Mouse (Mus musculus) stomach, embryonic 15.5 days (tissue): ENCODE data around the gene Rpl14. TPM values are rescaled to one million over a fixed set of nuclear protein-coding genes. Genes with fewer than 3 reads are reported as not detected.
A peak's percentile ranks its signal among the peaks of the same experiment; 100 is the strongest.

ENCODE experiments used
- ATAC-seq: fragments of 200-750 bp; cut with Nextera tagmentation; 2 replicates; pipeline ENCODE4 v1.8.0; 2017; ENCODE audit warnings: low read depth, moderate number of reproducible peaks, moderate TSS enrichment; ENCODE audit not compliant: insufficient read depth, low FRiP score
- H3K27ac ChIP-seq: fragments of 300-500 bp; sonication (generic); 2 replicates; pipeline ENCODE4 v1.5.1; 2015; ENCODE audit warnings: mild to moderate bottlenecking, inconsistent platforms
- H3K27me3 ChIP-seq: fragments of 300-500 bp; sonication (generic); replicated peaks from 2 replicates; pipeline ENCODE4 v1.6.1; 2015; ENCODE audit warnings: inconsistent platforms
- H3K36me3 ChIP-seq: fragments of 300-500 bp; sonication (generic); 2 replicates; pipeline ENCODE4 v1.6.1; 2015; ENCODE audit warnings: inconsistent platforms
- H3K4me1 ChIP-seq: fragments of 300-500 bp; sonication (generic); 2 replicates; pipeline ENCODE4 v1.6.1; 2015; ENCODE audit warnings: inconsistent platforms
- H3K4me2 ChIP-seq: fragments of 300-500 bp; sonication (generic); 2 replicates; pipeline ENCODE4 v1.6.1; 2015; ENCODE audit warnings: mild to moderate bottlenecking, inconsistent platforms
- H3K4me3 ChIP-seq: fragments of 300-500 bp; sonication (generic); replicated peaks from 2 replicates; pipeline ENCODE4 v1.5.1; 2015; ENCODE audit warnings: inconsistent platforms
- H3K9ac ChIP-seq: fragments of 300-500 bp; sonication (generic); 2 replicates; pipeline ENCODE4 v1.6.1; 2015; ENCODE audit warnings: inconsistent platforms
- H3K9me3 ChIP-seq: fragments of 300-500 bp; sonication (generic); 2 replicates; pipeline ENCODE4 v1.6.1; 2016; ENCODE audit warnings: inconsistent platforms
- WGBS: fragments of 180-500 bp; shearing (Covaris S2); methylation state at CpG from one replicate; pipeline ENCODE4 v1.1.7; 2015; 5-methylcytosine and 5-hydroxymethylcytosine counted together
- polyA plus RNA-seq: library from polyadenylated mRNA; unstranded; fragments of >200 nt; fragmentation: Nextera tagmentation; extraction: Ambion mirVana; gene quantifications from 2 replicates; pipeline ENCODE4 v1.2.1, GENCODE M21; 2015

Gene Rpl14
- polyA plus RNA-seq, 1 experiment from 2014 or later: 694 TPM

DNA sequence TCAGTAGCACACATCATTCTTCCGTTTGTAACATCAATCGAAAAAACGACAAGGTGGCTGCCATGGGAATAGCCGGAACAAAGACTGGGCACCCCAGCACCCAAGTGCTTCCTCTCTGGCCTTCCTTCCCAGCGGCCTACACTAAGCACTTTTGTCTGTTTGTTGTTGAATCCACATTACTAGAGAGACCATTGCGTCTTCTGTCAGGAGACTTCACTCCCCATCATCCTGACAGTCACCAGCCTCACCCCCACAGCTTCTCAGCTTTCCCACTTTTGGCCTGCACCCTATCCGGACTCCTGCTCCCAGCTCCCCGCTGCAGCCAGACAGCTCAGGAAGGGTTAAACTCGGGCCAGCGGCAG lies 48.1 kb downstream of the Rpl14 start:
- ATAC-seq: no peak
- Histone ChIP-seq H3K4me3 (peak overlapping the region; percentile 19; the same call in 1 of the 2 replicates), H3K9ac (no peak overlapping the region), H3K9me3 (no peaks in the 10 kb centered on the region), H3K27me3 (no peaks in the 10 kb centered on the region), H3K27ac (no peak overlapping the region), H3K4me2 (peak overlapping the region; percentile 52), H3K36me3 (no peaks in the 10 kb centered on the region), H3K4me1 (peaks cover 8% of the 10 kb centered on the region; the same call in 1 of the 2 replicates)
- 23% methylated on average over 10 of the region's 10 CpGs for whole genome bisulfite sequencing

DNA sequence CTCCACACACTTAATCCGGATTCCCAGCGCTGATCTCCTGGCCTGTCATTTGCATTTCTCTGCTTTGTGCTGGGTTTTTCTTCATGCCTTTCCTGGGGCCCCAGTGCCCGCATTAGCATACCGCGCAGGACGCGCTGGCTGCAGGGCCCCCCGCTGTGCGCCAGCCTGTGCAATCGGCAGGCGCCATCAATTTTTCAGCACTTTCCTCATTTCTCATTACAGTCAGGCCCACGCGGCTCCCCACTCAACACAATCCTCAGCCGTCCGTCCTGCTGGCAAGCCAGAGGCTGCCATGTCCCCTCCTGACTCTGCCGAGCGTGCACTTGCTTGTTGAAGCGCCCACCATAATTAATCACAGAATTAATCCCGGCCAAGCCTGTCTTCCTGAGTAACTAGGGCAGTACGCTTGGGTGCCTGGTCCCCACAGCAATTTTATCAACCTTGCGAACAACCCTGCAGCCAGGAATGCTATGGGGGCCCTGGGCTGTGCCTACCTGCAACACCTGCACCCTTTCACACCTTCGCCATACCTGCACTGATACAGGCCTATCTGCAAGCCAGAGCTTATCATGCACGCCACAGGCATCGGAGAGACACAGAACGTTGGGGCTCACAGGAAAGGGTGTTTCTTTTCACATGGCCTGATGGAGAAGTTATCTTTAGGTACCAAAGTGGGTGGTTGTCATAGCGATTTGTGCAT lies 48.6 kb downstream of the Rpl14 start:
- peak overlapping the region; percentile 19 for H3K4me3 ChIP-seq
- H3K27me3 ChIP-seq: no peaks in the 10 kb centered on the region
- no peaks in the 10 kb centered on the region for H3K9me3 ChIP-seq
- ATAC-seq: peak; percentile 72; the same call in 1 of the 2 replicates
- peak overlapping the region; percentile 52 for H3K4me2 ChIP-seq
- H3K4me1 ChIP-seq: peaks cover 8% of the 10 kb centered on the region; the same call in 1 of the 2 replicates
- no peak overlapping the region for H3K27ac ChIP-seq
- no peaks in the 10 kb centered on the region for H3K36me3 ChIP-seq
- WGBS: 10% methylated on average over 26 of the region's 26 CpGs
- no peak overlapping the region for H3K9ac ChIP-seq

DNA sequence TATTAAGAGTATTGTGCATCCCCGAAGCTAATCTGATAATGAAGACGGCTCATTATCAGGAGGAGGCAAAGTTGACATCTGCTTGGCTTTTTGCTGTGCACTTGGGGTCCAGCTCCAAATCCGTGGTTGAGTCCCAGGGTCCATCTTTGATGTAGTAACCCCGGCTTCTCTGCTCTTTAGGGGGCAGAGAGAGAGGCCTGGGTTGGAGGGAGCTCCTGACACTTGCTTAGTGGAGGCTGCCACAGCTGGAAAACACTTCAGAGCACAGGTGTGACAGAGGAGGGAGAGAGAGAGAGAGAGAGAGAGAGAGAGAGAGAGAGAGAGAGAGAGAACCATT lies 49.1 kb downstream of the Rpl14 start:
- no peaks in the 10 kb centered on the region for H3K9me3 ChIP-seq
- ATAC-seq: no peak

More for the DNA sequence above, 49.1 kb downstream of the Rpl14 start:
- H3K4me1 ChIP-seq: peaks cover 8% of the 10 kb centered on the region; the same call in 1 of the 2 replicates
- no peak overlapping the region for H3K9ac ChIP-seq
- no peak overlapping the region for H3K4me3 ChIP-seq
- no peaks in the 10 kb centered on the region for H3K36me3 ChIP-seq
- H3K4me2 ChIP-seq: no peak overlapping the region
- H3K27ac ChIP-seq: no peak overlapping the region
- WGBS: 44% methylated on average over 4 of the region's 4 CpGs
- H3K27me3 ChIP-seq: no peaks in the 10 kb centered on the region

Other genes with a start within 250 kb of the Rpl14 start
- 153 and 162 TPM in 2 replicates for gene Eif1b, start 79.2 kb upstream of the Rpl14 start, polyA plus RNA-seq
- 5.5 and 5.7 TPM in 2 replicates for gene Entpd3, start 31.6 kb upstream of the Rpl14 start, polyA plus RNA-seq